Mouse (Mus musculus): ENCODE measurements at regions not wholly inside any gene's neighbourhood (a gene's known extent, or its start where the extent isn't known, plus 50 kb on each side); places are given as distances from the start of the nearest gene placed in this dataset.
A peak's percentile ranks its signal among the peaks of the same experiment; 100 is the strongest.

DNA sequence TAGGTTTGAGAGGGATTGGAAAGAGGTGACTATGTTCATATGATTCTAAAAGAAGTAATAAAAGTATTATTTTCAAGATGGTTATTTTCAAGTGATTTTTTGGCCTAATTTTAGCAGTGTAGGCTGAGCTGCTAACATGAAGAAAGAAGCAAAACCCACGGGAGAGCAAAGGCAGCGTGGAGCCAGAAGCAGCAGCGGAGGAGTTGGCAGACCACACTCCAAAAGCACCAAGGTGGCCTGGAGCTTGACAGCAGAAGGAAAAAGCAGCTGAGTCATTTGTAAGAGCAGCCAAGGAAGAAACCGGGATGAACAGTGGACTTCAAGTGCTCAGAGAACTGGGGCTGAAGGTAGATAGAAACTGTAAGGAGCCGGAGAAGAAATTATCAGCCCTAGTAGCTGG, 55.9 kb downstream of the Hdgfl1 start:
- DNase-seq: no peak

DNA sequence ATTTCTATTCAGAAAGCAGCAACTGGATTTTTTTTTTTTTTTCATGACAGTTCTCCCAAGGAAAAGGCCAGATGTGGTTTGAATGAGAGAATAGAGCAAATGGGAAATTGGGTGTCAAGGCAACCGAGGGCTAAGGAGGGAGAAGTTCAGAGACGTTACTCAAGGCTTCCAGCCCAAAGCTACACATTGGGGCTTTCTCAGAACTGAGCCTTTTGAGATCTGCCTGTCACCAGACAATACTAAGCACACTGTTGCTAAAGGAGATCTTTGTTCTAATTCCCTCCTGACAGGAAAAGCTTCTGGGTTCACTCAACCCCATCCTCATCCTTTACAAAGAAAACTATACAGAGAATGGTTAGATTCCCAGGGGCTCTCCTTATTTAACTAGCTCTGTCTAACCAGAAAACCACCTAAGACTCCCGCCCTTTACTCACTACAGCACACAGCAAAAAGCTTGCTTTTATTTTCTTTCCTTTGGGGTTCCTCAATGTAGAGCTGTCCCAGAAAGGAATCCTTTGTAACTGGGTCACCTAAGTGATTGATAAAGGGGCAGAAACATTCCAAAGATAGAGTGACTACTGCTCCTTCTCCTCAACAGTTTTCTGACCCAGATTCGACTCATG, 70.8 kb downstream of the Hdgfl1 start:
- DNase-seq: no peak

DNA sequence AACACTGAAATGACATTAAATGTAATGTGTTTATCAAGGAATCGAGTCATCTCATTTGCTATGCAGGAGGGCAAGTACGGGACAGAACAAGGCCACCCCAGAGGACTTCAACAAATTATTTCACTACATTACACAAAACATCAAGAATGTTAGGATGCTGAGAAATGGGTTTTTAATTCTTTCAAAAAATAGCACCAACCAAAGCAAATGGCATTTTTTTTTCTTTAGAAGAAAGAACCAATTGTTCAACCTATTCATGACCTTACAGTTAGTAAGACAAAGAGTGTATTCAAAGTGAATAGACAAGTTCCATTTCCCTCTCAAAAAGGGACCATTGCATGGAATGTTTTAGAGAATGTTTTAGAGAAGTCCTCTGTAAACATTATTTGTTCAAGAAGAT, 110.5 kb downstream of the Hdgfl1 start:
- DNase-seq: no peak

DNA sequence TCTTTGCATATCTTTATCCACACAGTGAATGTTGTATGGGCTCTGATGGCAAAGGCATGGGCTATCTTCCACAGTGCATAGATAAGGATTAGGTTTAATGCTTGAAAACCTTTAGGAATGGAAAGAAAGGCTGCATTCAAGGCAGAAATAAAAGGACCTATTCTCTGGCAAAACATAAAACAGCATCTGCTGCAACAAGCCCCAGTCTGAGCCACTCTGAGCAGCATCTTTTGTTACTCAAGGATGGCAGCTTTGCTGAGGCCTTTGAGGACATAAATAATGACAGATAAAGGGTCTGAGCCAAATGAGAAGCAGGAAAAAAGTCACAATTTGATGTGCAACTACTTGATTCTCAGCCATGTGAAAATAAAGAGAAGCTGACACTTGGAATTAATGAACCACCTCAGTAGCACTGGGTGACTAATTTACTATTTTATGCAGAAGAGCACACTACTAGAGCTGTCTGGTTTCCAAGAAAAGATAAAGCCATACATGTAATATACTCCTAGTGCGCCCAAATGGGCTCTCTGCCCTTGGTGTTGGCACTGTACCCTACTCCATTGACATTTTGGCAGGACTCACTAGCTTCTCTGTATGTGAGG, 112.9 kb downstream of the Hdgfl1 start:
- DNase-seq: peak; percentile 12

Data from cerebellum, adult 9-10 months (tissue).